Mouse (Mus musculus): ENCODE measurements around the gene Wdr82.

Wdr82 gene

GRCm38 (mm10) chr9:106198962-106199458, 28.3 kb downstream of the Wdr82 start:
- DNase-seq, result peak; percentile 70 to 72

- no peak for DNase-seq
Observed at GRCm38 (mm10) chr9:106199535-106200272, 29.0 kb downstream of the Wdr82 start, which contains the start of gene Ppm1m. TSS of gene Ppm1m (minus strand) at chr9:106199746.

GRCm38 (mm10) chr9:106201895-106202294, 31.2 kb downstream of the Wdr82 start:
- no peak for DNase-seq

- DNase-seq, result peak; percentile 87 to 90
Observed at GRCm38 (mm10) chr9:106202819-106203636, 32.3 kb downstream of the Wdr82 start, which contains the start of gene Twf2. TSS of gene Twf2 (plus strand) at chr9:106203108.

GRCm38 (mm10) chr9:106203990-106204851, 33.5 kb downstream of the Wdr82 start:
- peak in 1 of 2 experiments; percentile 42 for DNase-seq

- DNase-seq, result no peak
Observed at GRCm38 (mm10) chr9:106205713-106206290, 35.1 kb downstream of the Wdr82 start.

- no peak for DNase-seq
Observed at GRCm38 (mm10) chr9:106206515-106206914, 35.8 kb downstream of the Wdr82 start.

- no peak for DNase-seq
Observed at GRCm38 (mm10) chr9:106208181-106208580, 37.5 kb downstream of the Wdr82 start.

GRCm38 (mm10) chr9:106209954-106210353, 39.2 kb downstream of the Wdr82 start:
- DNase-seq, result no peak

GRCm38 (mm10) chr9:106210853-106211609, 40.3 kb downstream of the Wdr82 start:
- DNase-seq, result peak; percentile 56 to 74

- peak; percentile 85 to 88 for DNase-seq
Observed at GRCm38 (mm10) chr9:106211680-106212593, 41.2 kb downstream of the Wdr82 start.

- peak in 1 of 2 experiments; percentile 41 for DNase-seq
Observed at GRCm38 (mm10) chr9:106212594-106212981, 41.9 kb downstream of the Wdr82 start.

- DNase-seq, result no peak
Observed at GRCm38 (mm10) chr9:106215341-106216125, 44.8 kb downstream of the Wdr82 start.

GRCm38 (mm10) chr9:106216971-106217370, 46.2 kb downstream of the Wdr82 start:
- DNase-seq, result no peak

- DNase-seq, result no peak
Observed at GRCm38 (mm10) chr9:106220894-106221523, 50.3 kb downstream of the Wdr82 start.

- no peak for DNase-seq
Observed at GRCm38 (mm10) chr9:106222261-106222851, 51.6 kb downstream of the Wdr82 start, which contains the start of gene Tlr9. TSS of gene Tlr9 (plus strand) at chr9:106222598.

- no peak for DNase-seq
Observed at GRCm38 (mm10) chr9:106222994-106223393, 52.3 kb downstream of the Wdr82 start.

GRCm38 (mm10) chr9:106225469-106226150, 54.9 kb downstream of the Wdr82 start:
- DNase-seq, result no peak
